Mouse (Mus musculus) heart, adult 2 months (tissue): ENCODE measurements around the gene 2010300C02Rik. TPM values are rescaled to one million over a fixed set of nuclear protein-coding genes. Genes with fewer than 3 reads are reported as not detected.
A peak's percentile ranks its signal among the peaks of the same experiment; 100 is the strongest.
"Not testable (repeated sequence)": the region's sequence is repeated elsewhere in the genome, so short reads cannot be mapped to it uniquely, and the experiment has no call there.

Source experiments
- DNase-seq, 2 experiments: peaks; one replicate each; pipeline ENCODE4 v3.0.0; 2021
- H3K27ac ChIP-seq: fragments of 200-600 bp; 2 replicates; pipeline ENCODE4 v1.8.1; 2022
- H3K27me3 ChIP-seq: fragments of 200-500 bp; 2 replicates; pipeline ENCODE4 v1.6.1; 2012; ENCODE audit warnings: mild to moderate bottlenecking, low read length, inconsistent platforms, mixed read lengths; ENCODE audit not compliant: control insufficient read depth, insufficient read depth
- H3K36me3 ChIP-seq: fragments of 200-500 bp; 2 replicates; pipeline ENCODE4 v1.6.1; 2012; ENCODE audit warnings: low read length, inconsistent platforms; ENCODE audit not compliant: control insufficient read depth, insufficient read depth
- H3K4me1 ChIP-seq: fragments of 200-500 bp; 2 replicates; pipeline ENCODE4 v1.6.1; 2011; ENCODE audit warnings: low read length; ENCODE audit not compliant: control insufficient read depth, insufficient read depth
- H3K4me3 ChIP-seq: fragments of 200-600 bp; 2 replicates; pipeline ENCODE4 v1.8.1; 2022
- H3K79me2 ChIP-seq: fragments of 200-500 bp; replicated peaks from 2 replicates; pipeline ENCODE4 v1.6.1; 2012; ENCODE audit warnings: mild to moderate bottlenecking, inconsistent platforms, low read length, moderate library complexity, mixed read lengths; ENCODE audit not compliant: control insufficient read depth, insufficient read depth
- H3K9ac ChIP-seq: fragments of 200-500 bp; 2 replicates; pipeline ENCODE4 v1.6.1; 2012; ENCODE audit warnings: low read depth, mild to moderate bottlenecking, control low read depth, inconsistent platforms, low read length, mixed read lengths
- CTCF ChIP-seq: fragments of 200-600 bp; IDR thresholded peaks from 2 replicates; pipeline ENCODE4 v1.8.1; 2022; ENCODE audit warnings: antibody characterized with exemption, mild to moderate bottlenecking, moderate library complexity
- EP300 ChIP-seq: fragments of 200-500 bp; IDR thresholded peaks from 2 replicates; pipeline ENCODE4 v1.6.1; 2011; ENCODE audit warnings: low read depth, low read length, control low read depth; ENCODE audit not compliant: insufficient read depth
- POLR2A ChIP-seq: fragments of 200-500 bp; IDR thresholded peaks from 2 replicates; pipeline ENCODE4 v1.6.1; 2011; ENCODE audit warnings: mild to moderate bottlenecking, low read depth, low read length, control low read depth; ENCODE audit not compliant: insufficient read depth
- WGBS: fragments of 180-500 bp; shearing (Covaris S2); methylation state at CpG from one replicate; pipeline ENCODE4 v1.1.7; 2018; 5-methylcytosine and 5-hydroxymethylcytosine counted together
- intact Hi-C: fragments of 180-260 bp; cut with DNase I; formaldehyde crosslinking; loops from one replicate; pipeline ENCODE4 v1.15.1; 2025
- polyA plus RNA-seq: library from polyadenylated mRNA; depleted of rRNA; stranded (reverse); fragments of >200 nt; gene quantifications from 2 replicates; pipeline ENCODE4 v1.2.3, GENCODE M21; 2012
- total RNA-seq, 2 experiments: library from RNA; stranded (reverse); gene quantifications; 2 replicates each; pipeline ENCODE4 v1.2.3; 2021

The 2010300C02Rik gene
- total and polyA plus RNA-seq, 3 experiments = 0.55 to 1.1 (median 0.60) TPM

DNA sequence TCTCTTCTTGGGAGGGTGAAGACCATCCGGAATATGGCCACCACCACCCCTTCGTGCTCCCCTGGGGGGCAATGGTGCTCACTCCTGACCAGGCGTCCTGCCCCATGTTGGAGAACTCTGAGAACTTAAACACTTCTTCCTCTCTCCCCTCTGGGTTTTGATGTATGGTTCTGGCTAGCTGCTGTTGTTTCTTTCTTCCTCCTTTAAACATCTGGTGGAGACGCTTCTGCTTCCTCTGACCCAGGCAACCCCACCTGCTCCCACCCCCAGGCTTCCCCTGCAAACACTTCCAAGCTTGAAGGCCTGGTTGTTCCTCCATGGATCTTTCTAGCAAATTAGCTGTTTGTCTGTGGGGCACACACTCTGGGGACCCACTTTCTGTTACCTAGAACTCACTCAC is 117.6 kb downstream of the 2010300C02Rik start:
- Histone ChIP-seq H3K4me1 (peaks cover 5% of the 10 kb centered on the region), H3K36me3 (no peaks in the 10 kb centered on the region), H3K79me2 (no peaks in the 10 kb centered on the region), H3K27me3 (no peaks in the 10 kb centered on the region), H3K27ac (peak overlapping the region; percentile 38), H3K9ac (no peak overlapping the region), H3K4me3 (no peak overlapping the region)
- intact Hi-C loops = no loop called here
- WGBS = 91% methylated on average over 4 of the region's 4 CpGs
- DNase-seq = peak in 1 of 2 experiments; percentile 22
- TF ChIP-seq CTCF = no peak
- no peak for TF ChIP-seq POLR2A
- TF ChIP-seq EP300 = no peak

DNA sequence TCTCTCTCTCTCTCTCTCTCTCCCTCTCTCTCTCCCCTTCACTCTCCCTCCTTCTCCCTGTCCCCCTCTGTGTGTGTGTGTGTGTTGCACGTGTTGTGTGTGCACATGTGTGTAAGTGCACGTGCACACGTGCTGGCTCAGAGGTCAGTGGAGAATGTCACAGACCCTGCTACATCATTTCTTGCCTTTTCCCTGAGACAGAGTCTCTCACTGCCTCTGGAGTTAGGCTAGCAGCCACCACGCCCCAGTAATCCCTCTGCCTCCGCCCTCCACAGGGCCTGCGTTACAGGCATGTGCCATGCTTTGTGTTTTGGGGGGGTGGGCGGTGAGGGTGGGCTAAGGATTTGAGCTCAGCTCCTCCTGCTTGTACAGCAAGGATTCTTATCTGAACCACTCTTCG is 118.4 kb downstream of the 2010300C02Rik start:
- H3K36me3 ChIP-seq = no peaks in the 10 kb centered on the region
- no peak for TF ChIP-seq EP300
- no peaks in the 10 kb centered on the region for H3K27me3 ChIP-seq
- no peak overlapping the region for H3K9ac ChIP-seq
- no peaks in the 10 kb centered on the region for H3K79me2 ChIP-seq
- H3K27ac ChIP-seq = peak overlapping the region; percentile 38
- H3K4me3 ChIP-seq = no peak overlapping the region
- H3K4me1 ChIP-seq = peaks cover 5% of the 10 kb centered on the region
- DNase-seq = no peak
- intact Hi-C loops = no loop called here
- 81% methylated on average over 8 of the region's 8 CpGs for WGBS

DNA sequence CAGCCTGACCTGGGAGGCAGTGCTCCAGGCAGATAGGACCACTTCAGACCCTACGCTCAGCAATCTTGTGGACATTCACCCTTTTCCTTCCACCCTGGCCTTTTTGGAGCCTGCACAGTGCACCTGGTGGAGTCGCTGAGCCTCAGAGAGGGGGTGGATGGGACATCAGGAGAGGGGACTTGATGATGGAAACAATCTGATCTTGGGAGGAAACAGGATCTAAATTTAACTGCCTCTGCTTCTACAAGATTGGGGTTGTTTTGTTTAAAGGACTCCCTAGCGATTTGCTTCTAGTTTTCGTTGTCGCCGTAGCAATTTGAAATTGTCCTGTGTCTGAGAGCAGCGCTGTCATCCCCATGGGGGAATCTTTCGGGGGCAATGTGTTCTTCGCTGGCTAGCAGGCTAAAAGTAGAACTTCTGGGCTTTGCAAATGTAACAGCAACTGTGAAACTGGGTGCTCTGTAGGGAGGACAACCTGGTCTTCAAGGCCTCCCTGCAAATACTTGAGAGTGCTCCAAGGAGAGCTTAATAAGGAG is 119.2 kb downstream of the 2010300C02Rik start:
- H3K4me1 ChIP-seq = peaks cover 5% of the 10 kb centered on the region
- H3K4me3 ChIP-seq = no peak overlapping the region
- TF ChIP-seq CTCF (no peak), EP300 (no peak), POLR2A (no peak)
- H3K36me3 ChIP-seq = no peaks in the 10 kb centered on the region
- intact Hi-C loops = no loop called here
- peak in 1 of 2 experiments; percentile 52 for DNase-seq
- H3K9ac ChIP-seq = no peak overlapping the region
- H3K27ac ChIP-seq = peak overlapping the region; percentile 42
- H3K79me2 ChIP-seq = no peaks in the 10 kb centered on the region
- H3K27me3 ChIP-seq = no peaks in the 10 kb centered on the region
- 33% methylated on average over 9 of the region's 9 CpGs for WGBS

DNA sequence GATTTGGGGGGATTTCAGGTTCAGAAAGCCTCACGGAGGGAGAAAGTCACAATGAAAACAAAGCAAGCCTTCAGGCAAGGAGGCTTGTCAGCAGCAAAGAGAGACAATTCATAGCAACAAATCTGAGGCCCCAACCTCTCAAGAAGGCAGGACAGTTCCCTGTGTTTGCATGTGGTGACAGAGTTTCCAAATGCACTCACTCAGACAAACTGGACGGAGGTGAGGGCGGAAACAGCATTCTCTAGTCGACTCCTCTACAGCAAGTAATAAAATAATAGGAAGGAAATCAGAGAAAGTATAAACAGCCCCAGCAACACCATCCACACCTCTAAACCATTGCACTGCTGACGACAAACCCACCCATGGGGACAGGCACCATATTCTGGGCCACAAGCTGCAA is 120.9 kb downstream of the 2010300C02Rik start:
- no peak overlapping the region for H3K9ac ChIP-seq
- peaks cover 5% of the 10 kb centered on the region for H3K4me1 ChIP-seq
- 68% methylated on average over 5 of the region's 5 CpGs for WGBS
- TF ChIP-seq EP300 (no peak), POLR2A (no peak), CTCF (no peak)
- DNase-seq = no peak
- H3K4me3 ChIP-seq = no peak overlapping the region
- intact Hi-C loops = no loop called here
- no peaks in the 10 kb centered on the region for H3K27me3 ChIP-seq
- H3K27ac ChIP-seq = no peak overlapping the region
- no peaks in the 10 kb centered on the region for H3K79me2 ChIP-seq
- no peaks in the 10 kb centered on the region for H3K36me3 ChIP-seq

DNA sequence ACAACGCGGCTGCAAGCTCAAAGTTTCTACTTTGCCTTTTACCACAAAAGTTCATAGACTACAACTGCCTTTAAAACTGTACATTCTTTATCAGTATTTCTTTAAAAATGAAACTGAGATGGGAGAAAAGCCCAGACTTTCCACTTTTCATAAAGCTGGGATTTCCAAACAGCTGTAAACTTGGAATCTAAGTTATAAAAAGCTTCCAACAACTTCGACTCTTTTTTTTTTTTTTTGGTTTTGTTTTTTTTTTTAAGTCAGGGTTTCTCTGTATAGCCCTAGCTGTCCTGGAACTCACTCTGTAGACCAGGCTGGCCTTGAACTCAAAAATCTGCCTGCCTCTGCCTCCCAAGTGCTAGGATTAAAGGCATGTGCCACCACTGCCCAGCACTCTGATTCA is 125.1 kb downstream of the 2010300C02Rik start:
- H3K4me1 ChIP-seq, intact Hi-C loops, H3K9ac ChIP-seq, H3K79me2 ChIP-seq, H3K27ac ChIP-seq, H3K36me3 ChIP-seq, H3K27me3 ChIP-seq, H3K4me3 ChIP-seq, DNase-seq: not testable (repeated sequence)
- WGBS = 69% methylated on average over 3 of the region's 3 CpGs

DNA sequence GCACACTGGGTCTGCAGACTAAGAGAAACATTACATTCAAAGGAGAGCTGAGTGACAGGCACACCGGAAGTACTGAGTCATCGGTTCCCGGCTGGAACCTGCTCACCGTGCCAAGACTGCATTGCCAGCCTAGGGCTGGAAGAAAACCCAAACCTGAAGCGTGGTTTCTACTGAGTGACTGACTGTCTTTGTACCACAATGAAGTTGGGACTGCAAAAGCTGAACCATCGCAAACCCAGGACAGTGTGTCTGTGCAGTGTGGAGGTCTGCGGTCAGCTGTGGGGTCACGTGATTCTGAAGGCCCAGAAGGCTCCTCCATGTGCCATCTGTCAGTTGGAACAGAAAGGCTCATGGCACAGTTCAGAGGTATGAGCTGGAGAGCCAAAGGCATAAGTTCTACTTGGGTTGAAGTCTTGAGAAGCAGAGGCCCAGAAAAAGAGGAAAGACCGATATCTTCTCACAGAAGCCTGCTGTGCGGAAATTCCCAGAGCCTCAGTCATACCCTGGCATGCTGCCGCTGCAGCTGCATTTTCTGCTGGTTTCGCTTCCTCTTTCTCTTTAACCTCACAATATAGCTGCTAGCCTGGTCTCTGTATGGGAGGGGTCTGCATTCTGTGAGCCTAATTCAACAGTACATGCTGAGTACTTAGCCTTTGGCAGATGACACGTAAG is 133.9 kb downstream of the 2010300C02Rik start:
- H3K36me3 ChIP-seq = no peaks in the 10 kb centered on the region
- H3K4me3 ChIP-seq = no peak overlapping the region
- DNase-seq = peak; percentile 81 to 88
- intact Hi-C loops = loop anchor here (5.0 kb wide), 1 partner anchor 44 kb away; the partner anchor contains the start of gene Mgat4a
- peaks cover 5% of the 10 kb centered on the region for H3K4me1 ChIP-seq
- no peak overlapping the region for H3K9ac ChIP-seq
- TF ChIP-seq CTCF = no peak
- no peak for TF ChIP-seq POLR2A
- 0 out of 2 replicates have a peak, but pooled peaks have one; percentile 26 for TF ChIP-seq EP300
- no peaks in the 10 kb centered on the region for H3K27me3 ChIP-seq
- H3K27ac ChIP-seq = peak overlapping the region; percentile 62
- no peaks in the 10 kb centered on the region for H3K79me2 ChIP-seq
- WGBS = 34% methylated on average over 13 of the region's 13 CpGs
